Mouse (Mus musculus) embryonic facial prominence, embryonic 14.5 days (tissue): ENCODE measurements at regions not wholly inside any gene's neighbourhood (a gene's known extent, or its start where the extent isn't known, plus 50 kb on each side); places are given as distances from the start of the nearest gene placed in this dataset.
A peak's percentile ranks its signal among the peaks of the same experiment; 100 is the strongest.

ENCODE experiments used
- ATAC-seq: fragments of 200-750 bp; cut with Nextera tagmentation; 2 replicates; pipeline ENCODE4 v1.8.0; 2017; ENCODE audit warnings: low read depth, moderate number of reproducible peaks, moderate TSS enrichment
- DNase-seq: peaks from one replicate; pipeline ENCODE4 v3.0.0-alpha.2; 2015; ENCODE audit warnings: low spot score
- H3K27ac ChIP-seq: fragments of 300-500 bp; sonication (generic); replicated peaks from 2 replicates; pipeline ENCODE4 v1.5.1; 2014; ENCODE audit warnings: low read depth, mild to moderate bottlenecking, low read length, moderate library complexity
- H3K27me3 ChIP-seq: fragments of 300-500 bp; sonication (generic); replicated peaks from 2 replicates; pipeline ENCODE4 v1.6.1; 2014; ENCODE audit warnings: low read length; ENCODE audit not compliant: control insufficient read depth, insufficient read depth
- H3K36me3 ChIP-seq: fragments of 300-500 bp; sonication (generic); 2 replicates; pipeline ENCODE4 v1.6.1; 2014; ENCODE audit warnings: low read length, mixed read lengths; ENCODE audit not compliant: control insufficient read depth, insufficient read depth
- H3K4me1 ChIP-seq: fragments of 300-500 bp; sonication (generic); 2 replicates; pipeline ENCODE4 v1.6.1; 2014; ENCODE audit warnings: antibody characterized with exemption, low read length; ENCODE audit not compliant: control insufficient read depth, insufficient read depth
- H3K4me2 ChIP-seq: fragments of 300-500 bp; sonication (generic); 2 replicates; pipeline ENCODE4 v1.6.1; 2014; ENCODE audit warnings: low read depth, mild to moderate bottlenecking, low read length, moderate library complexity, mixed read lengths
- H3K4me3 ChIP-seq: fragments of 300-500 bp; sonication (generic); 2 replicates; pipeline ENCODE4 v1.5.1; 2014; ENCODE audit warnings: low read depth, mild to moderate bottlenecking, low read length
- H3K9ac ChIP-seq: fragments of 300-500 bp; sonication (generic); 2 replicates; pipeline ENCODE4 v1.6.1; 2014; ENCODE audit warnings: low read depth, mild to moderate bottlenecking, low read length, moderate library complexity, mixed read lengths
- H3K9me3 ChIP-seq: fragments of 300-500 bp; sonication (generic); 2 replicates; pipeline ENCODE4 v1.6.1; 2016; ENCODE audit warnings: low read length; ENCODE audit not compliant: control insufficient read depth
- WGBS: fragments of 180-500 bp; shearing (Covaris S2); extraction: QIAGEN DNeasy Blood & Tissue Kit; methylation state at CpG from one replicate; pipeline ENCODE4 v1.1.7; 2014; 5-methylcytosine and 5-hydroxymethylcytosine counted together

GRCm38 (mm10) chrX:143462632-143463031 lies 55.8 kb upstream of the Pak3 start:
- 41% methylated on average over 4 of the region's 4 CpGs for WGBS
- Histone ChIP-seq H3K4me1 (no peaks in the 10 kb centered on the region), H3K27me3 (peaks cover 3% of the 10 kb centered on the region; the same call in 1 of the 2 replicates), H3K4me3 (no peak overlapping the region), H3K9me3 (no peaks in the 10 kb centered on the region), H3K9ac (no peak overlapping the region), H3K36me3 (no peaks in the 10 kb centered on the region), H3K27ac (no peak overlapping the region), H3K4me2 (no peak overlapping the region)
- DNase-seq (peak; percentile 22), ATAC-seq (no peak)

- Histone ChIP-seq H3K4me3 (no peak overlapping the region), H3K27me3 (peaks cover 4% of the 10 kb centered on the region; the same call in 1 of the 2 replicates), H3K36me3 (no peaks in the 10 kb centered on the region), H3K4me2 (no peak overlapping the region), H3K27ac (no peak overlapping the region), H3K9ac (no peak overlapping the region), H3K4me1 (no peaks in the 10 kb centered on the region), H3K9me3 (no peaks in the 10 kb centered on the region)
- DNase-seq (peak; percentile 15), ATAC-seq (no peak)
- WGBS, result 50% methylated on average over 7 of the region's 7 CpGs
Measured at GRCm38 (mm10) chrX:143448636-143449346, 54.7 kb upstream of the Chrdl1 start.

GRCm38 (mm10) chrX:143444581-143444980 lies 50.5 kb upstream of the Chrdl1 start:
- Histone ChIP-seq H3K4me3 (no peak overlapping the region), H3K27ac (no peak overlapping the region), H3K9me3 (no peaks in the 10 kb centered on the region), H3K36me3 (no peaks in the 10 kb centered on the region), H3K27me3 (peaks cover 6% of the 10 kb centered on the region; the same call in 1 of the 2 replicates), H3K4me1 (no peaks in the 10 kb centered on the region), H3K4me2 (no peak overlapping the region), H3K9ac (no peak overlapping the region)
- 15% methylated on average over 3 of the region's 3 CpGs for WGBS
- ATAC-seq (no peak), DNase-seq (peak; percentile 36)
